Mouse (Mus musculus) liver, embryonic 14.5 days (tissue): ENCODE measurements around the gene Btbd6.

Experiments
- CTCF ChIP-seq: IDR thresholded peaks from 2 replicates; pipeline ENCODE4 v1.5.1; 2016; ENCODE audit warnings: antibody characterized with exemption, low read depth, control low read depth
- EP300 ChIP-seq: IDR thresholded peaks from 2 replicates; pipeline ENCODE4 v1.6.1; 2016; ENCODE audit warnings: antibody characterized with exemption, low read depth

DNA sequence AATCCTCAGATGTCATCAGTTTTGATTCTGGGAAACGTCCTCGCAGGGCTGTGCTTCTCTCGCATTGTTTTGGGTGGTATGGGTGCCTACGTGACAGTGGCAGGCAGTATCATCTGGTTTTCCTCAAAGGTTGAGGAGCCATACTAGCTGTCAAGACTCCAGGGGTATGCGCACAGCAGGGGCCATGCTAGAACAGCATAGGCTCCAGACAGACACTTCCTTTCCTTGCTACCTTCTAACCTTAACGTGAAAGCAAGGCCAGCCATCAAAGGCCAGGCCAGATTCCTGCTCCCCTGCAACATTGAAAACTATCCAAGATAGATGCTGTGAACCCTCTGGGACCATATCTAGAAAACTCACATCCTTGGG lies 25.5 kb upstream of the Btbd6 start:
- no peak for TF ChIP-seq CTCF
- TF ChIP-seq EP300, result no peak
